Mouse (Mus musculus) liver, adult (tissue): ENCODE measurements around the gene Zfp189.

ENCODE experiments used
- GATA4 ChIP-seq: IDR thresholded peaks from 2 replicates; pipeline ENCODE4 v1.6.1; 2014; ENCODE audit warnings: mild to moderate bottlenecking, low read length; ENCODE audit not compliant: insufficient replicate concordance

Zfp189 gene

DNA sequence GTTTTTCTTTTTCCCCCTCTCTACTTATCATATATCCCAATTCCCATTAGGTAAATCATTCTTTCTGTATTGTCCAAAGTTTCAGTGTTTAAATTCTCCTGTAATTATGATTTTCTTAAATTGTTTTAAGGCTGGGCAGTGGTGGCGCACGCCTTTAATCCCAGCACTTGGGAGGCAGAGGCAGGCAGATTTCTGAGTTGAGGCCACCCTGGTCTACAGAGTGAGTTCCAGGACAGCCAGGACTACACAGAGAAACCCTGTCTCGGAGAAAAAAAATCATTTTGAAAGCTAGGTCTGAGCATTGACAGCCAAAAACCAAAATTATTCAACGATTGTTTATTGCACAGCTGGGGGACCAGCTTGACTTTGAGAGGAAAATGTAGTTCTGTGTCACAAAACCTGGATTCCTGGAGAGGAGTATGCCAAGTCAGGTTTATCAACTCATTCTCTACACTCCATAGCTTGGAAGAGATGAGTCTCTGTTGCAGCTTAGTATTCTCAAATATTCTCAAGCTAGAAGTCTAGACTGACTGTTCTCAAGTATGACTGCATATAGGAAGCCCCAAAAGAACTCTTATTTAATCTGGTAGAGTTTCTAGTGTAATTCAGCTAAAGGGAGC lies 14.8 kb downstream of the Zfp189 start:
- TF ChIP-seq GATA4 = no peak

GRCm38 (mm10) chr4:49536671-49537070 lies 15.7 kb downstream of the Zfp189 start:
- TF ChIP-seq GATA4 = no peak

- no peak for TF ChIP-seq GATA4
Observed at GRCm38 (mm10) chr4:49539665-49540064, 18.7 kb downstream of the Zfp189 start.

DNA sequence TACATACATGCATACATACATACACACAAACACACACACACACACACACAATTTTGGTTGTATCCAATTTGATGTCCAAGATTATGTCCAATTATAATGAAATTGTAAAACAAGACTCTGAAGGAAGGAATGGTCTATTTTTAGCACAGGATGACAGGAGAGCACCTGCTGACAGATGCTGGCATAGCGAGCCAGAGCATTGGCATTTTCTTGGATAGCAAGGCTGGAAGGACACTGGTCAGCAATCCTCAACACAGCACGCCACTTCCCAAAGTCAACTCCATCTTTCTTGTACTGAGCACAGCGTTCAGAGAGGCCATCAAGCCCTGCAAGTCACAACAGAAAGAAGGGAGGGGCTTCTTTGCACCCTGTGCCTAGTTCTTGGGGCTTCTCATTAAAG lies 20.0 kb downstream of the Zfp189 start:
- no peak for TF ChIP-seq GATA4

DNA sequence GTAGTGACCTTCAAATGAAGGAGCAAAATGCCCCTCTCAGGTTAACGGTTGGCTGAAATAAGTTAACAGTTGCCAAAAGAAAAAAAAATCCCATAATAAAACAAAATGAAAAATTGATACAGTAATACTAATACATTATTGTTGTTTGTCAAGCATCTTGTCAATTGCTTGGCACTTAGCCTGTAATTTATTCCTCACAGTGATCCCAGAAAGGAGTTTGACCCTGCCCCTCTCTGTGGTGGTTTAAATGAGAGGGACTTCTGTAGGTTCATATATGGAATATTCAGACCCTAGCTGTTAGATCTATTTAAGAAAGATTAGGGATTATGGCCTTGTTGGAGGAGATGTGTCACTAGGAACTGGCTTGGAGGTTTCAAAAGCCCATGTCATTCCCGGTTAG lies 25.1 kb downstream of the Zfp189 start:
- no peak for TF ChIP-seq GATA4

GRCm38 (mm10) chr4:49546873-49547543 lies 26.0 kb downstream of the Zfp189 start:
- TF ChIP-seq GATA4 = no peak

GRCm38 (mm10) chr4:49547544-49548219 lies 26.7 kb downstream of the Zfp189 start:
- no peak for TF ChIP-seq GATA4

GRCm38 (mm10) chr4:49549383-49549782 lies 28.4 kb downstream of the Zfp189 start, which contains the start of gene Aldob:
Gene Aldob, minus strand, starts transcription at chr4:49549546.
- no peak for TF ChIP-seq GATA4

GRCm38 (mm10) chr4:49553380-49553779 lies 32.4 kb downstream of the Zfp189 start:
- no peak for TF ChIP-seq GATA4

DNA sequence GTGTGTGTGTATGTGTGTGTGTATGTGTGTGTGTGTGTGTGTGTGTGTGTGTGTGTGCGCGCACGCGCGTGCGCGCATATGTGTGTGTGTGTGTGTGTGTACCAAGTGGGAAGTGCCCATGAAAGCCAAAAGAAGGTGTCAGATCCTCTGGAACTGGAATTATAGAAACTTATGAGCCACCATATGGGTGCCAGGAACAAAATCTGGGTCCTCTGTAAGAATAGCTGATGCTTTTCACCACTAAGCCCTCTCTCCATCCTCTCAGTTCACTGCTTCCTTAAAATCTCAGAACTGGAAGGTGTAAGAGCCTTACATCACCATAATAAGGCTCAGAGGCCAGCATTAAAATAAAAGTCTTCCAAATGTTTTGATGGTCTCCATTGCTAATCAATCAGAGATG lies 36.4 kb downstream of the Zfp189 start:
- no peak for TF ChIP-seq GATA4

- TF ChIP-seq GATA4 = peak; percentile 84; the same call in 1 of the 2 replicates
Observed at GRCm38 (mm10) chr4:49558181-49558580, 37.2 kb downstream of the Zfp189 start.

DNA sequence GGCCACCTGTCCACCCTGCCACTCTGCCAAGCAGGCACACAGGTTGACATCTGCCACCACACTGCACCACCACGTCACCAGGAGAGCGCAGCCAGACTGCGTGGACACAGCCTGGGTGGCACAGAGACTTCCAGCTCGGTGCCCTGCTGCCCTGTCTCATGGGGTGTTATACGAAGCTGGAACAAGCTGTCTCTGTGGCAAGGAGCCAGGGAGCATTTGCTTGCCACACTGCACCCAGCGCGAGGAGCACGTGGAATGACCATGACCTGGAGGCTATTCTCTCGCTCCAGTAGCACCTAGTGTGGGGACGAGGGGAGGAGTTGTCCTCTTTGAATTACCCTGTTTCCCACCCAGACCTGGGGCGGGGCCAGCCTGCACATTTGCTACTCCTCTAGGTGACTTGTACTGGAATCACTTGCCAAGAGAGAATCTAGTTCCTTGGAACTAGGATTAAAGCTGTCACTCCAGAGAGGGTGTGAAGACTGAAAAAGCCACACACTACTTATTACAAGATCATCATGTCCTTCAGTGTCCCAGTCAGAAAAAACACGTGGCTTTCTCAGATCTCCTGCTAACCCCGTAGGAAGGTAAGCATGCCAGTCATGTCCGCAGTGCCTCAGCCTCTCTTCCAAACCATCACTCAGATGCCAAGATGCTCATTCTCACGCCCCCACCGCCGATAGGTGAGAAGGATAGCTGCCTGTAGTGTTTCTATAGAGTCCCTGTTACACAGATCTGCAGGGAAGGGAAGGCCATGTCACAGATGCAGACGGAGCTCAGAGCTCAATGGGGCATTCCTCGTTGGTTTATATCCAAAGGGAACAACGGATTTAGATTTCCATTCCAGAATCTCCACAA lies 39.2 kb downstream of the Zfp189 start:
- TF ChIP-seq GATA4 = peak; percentile 33; the same call in 1 of the 2 replicates

DNA sequence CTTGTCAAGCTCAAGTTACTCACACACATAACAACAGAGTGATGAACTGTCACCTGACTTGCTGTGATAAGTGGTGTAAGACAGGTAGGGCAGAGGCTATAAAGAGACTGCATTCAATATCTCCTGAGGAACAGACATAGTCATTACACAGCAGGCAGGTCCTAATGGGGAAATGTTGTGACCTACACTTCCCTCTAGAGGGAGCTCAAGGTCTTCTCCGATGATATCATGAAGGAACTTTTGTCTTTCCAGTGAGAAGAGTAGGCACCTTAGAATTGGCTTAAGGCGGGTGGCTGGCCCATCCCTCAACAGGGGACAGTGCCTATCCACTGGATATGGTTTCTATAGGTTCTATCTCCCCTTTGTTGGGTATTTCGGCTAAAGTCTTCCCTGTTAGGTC lies 46.6 kb downstream of the Zfp189 start:
- no peak for TF ChIP-seq GATA4

DNA sequence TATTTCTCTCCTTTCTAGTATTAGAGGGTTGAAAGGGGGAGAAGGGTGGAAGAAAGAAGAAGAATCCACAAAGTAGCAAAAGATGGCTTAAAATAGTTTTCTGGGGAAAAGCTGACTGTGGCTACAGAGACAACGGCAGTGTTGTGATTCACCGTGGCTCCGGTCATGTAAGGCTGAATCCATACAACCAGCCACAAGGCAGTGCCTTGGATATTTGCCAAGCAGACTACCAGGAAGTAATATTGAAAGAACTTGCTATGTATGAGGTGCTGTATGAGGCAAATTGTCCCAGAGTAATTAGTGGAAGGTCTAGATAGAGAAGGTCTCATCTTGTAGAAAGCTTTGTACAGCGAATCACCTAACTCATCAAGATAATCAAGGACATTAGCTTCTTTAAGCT lies 51.2 kb downstream of the Zfp189 start:
- no peak for TF ChIP-seq GATA4
